Mouse (Mus musculus) neural tube, embryonic 13.5 days (tissue): Measurements from ENCODE around the gene Rims1. TPM values are rescaled to one million over a fixed set of nuclear protein-coding genes. Genes with fewer than 3 reads are reported as not detected.

Experiments
- ATAC-seq: fragments of 200-750 bp; cut with Nextera tagmentation; 2 replicates; pipeline ENCODE4 v1.8.0; 2017; ENCODE audit warnings: low read depth, mild to moderate bottlenecking, moderate TSS enrichment, moderate library complexity
- H3K27ac ChIP-seq: fragments of 300-500 bp; sonication (generic); replicated peaks from 2 replicates; pipeline ENCODE4 v1.5.1; 2015; ENCODE audit warnings: moderate library complexity, mild to moderate bottlenecking, inconsistent platforms
- H3K27me3 ChIP-seq: fragments of 300-500 bp; sonication (generic); 2 replicates; pipeline ENCODE4 v1.6.1; 2015; ENCODE audit warnings: mild to moderate bottlenecking, inconsistent platforms
- H3K36me3 ChIP-seq: fragments of 300-500 bp; sonication (generic); 2 replicates; pipeline ENCODE4 v1.6.1; 2015; ENCODE audit warnings: mild to moderate bottlenecking, inconsistent platforms
- H3K4me1 ChIP-seq: fragments of 300-500 bp; sonication (generic); replicated peaks from 2 replicates; pipeline ENCODE4 v1.6.1; 2015; ENCODE audit warnings: inconsistent platforms
- H3K4me2 ChIP-seq: fragments of 300-500 bp; sonication (generic); 2 replicates; pipeline ENCODE4 v1.6.1; 2015; ENCODE audit warnings: inconsistent platforms, mild to moderate bottlenecking, moderate library complexity
- H3K4me3 ChIP-seq: fragments of 300-500 bp; sonication (generic); 2 replicates; pipeline ENCODE4 v1.5.1; 2015; ENCODE audit warnings: mild to moderate bottlenecking, inconsistent platforms
- H3K9ac ChIP-seq: fragments of 300-500 bp; sonication (generic); 2 replicates; pipeline ENCODE4 v1.6.1; 2015; ENCODE audit warnings: moderate library complexity, mild to moderate bottlenecking, inconsistent platforms
- H3K9me3 ChIP-seq: fragments of 300-500 bp; sonication (generic); 2 replicates; pipeline ENCODE4 v1.6.1; 2016; ENCODE audit warnings: inconsistent platforms
- WGBS: fragments of 180-500 bp; shearing (Covaris S2); methylation state at CpG from one replicate; pipeline ENCODE4 v1.1.7; 2015; 5-methylcytosine and 5-hydroxymethylcytosine counted together
- polyA plus RNA-seq: library from polyadenylated mRNA; unstranded; fragments of >200 nt; fragmentation: Nextera tagmentation; extraction: Ambion mirVana; gene quantifications from 2 replicates; pipeline ENCODE4 v1.2.1, GENCODE M21; 2015

Gene Rims1
- polyA plus RNA-seq, 1 experiment from 2014 or later = 13.0 TPM

DNA sequence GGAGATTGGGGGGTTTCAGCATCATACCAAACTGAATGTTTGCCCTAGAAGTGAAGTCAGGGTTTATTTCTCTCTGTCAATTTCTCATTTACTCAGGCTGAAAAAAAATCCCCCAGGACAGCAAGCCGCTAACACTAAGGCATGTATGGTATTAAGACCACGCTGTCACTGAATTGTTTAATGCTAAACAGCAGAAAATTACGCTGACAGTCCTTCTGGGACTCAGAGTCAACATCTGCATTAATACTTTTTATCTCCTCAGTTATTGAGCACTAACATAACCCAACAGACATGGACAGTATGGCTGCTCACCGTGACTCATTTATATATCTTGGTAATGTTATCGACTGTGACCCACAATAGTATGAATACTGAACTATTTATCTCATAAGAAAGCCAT is 43.0 kb downstream of the Rims1 start:
- Histone ChIP-seq H3K4me3 (no peak overlapping the region), H3K9ac (no peak overlapping the region)
- peak; percentile 19; the same call in 1 of the 2 replicates for ATAC-seq

DNA sequence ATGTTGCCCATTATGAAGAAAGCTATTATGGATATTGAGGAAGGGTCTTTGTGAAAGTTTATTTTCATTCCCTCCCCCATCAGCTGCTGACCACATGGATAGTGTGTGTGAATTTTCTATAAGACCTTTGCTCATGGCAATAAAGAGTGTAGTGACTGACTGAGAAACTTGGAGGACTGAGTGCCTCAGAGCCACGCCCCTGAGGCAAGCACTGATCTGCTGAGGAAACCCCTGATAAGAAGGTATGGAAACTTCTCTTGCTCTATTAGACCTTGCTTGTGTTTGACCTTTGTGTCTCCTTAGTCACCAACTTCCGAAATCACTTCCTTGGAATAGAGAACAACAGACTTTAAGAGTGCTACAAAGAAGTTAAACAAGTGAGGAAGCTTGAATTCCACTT is 55.3 kb downstream of the Rims1 start:
- no peak overlapping the region for H3K4me3 ChIP-seq
- H3K27ac ChIP-seq = no peak overlapping the region
- H3K4me2 ChIP-seq = no peak overlapping the region
- no peaks in the 10 kb centered on the region for H3K9me3 ChIP-seq
- 85% methylated on average over 2 of the region's 2 CpGs for WGBS
- H3K9ac ChIP-seq = no peak overlapping the region
- H3K36me3 ChIP-seq = no peaks in the 10 kb centered on the region
- no peak for ATAC-seq
- H3K27me3 ChIP-seq = no peaks in the 10 kb centered on the region
- H3K4me1 ChIP-seq = no peaks in the 10 kb centered on the region

More for the DNA sequence above, 43.0 kb downstream of the Rims1 start:
- Histone ChIP-seq H3K27me3 (no peaks in the 10 kb centered on the region), H3K4me1 (0 out of 2 replicates have a peak, but pooled peaks cover 3% of the 10 kb centered on the region), H3K4me2 (no peak overlapping the region), H3K9me3 (no peaks in the 10 kb centered on the region), H3K36me3 (no peaks in the 10 kb centered on the region), H3K27ac (no peak overlapping the region)
- WGBS = 61% methylated on average over 5 of the region's 5 CpGs

DNA sequence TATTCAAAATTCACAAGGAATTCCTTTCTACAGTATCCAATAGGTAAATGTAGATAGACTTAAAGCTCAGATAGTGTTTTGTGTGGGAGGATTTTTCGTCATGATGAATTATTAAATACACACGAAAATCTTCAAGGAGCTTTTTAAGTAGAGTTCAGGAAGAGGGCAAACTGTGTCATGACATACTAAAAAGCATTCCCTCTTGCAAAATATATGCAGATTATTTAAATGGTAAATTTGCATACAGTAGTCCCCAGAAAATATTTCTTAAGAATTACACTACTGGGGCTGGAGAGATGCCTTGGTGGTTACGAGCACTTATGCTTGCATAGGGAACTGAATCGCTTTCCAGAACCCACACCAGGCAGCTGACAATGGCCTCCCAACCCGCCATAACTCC is 61.1 kb downstream of the Rims1 start:
- Histone ChIP-seq H3K36me3 (no peaks in the 10 kb centered on the region), H3K27ac (no peak overlapping the region), H3K4me1 (no peaks in the 10 kb centered on the region), H3K9ac (no peak overlapping the region), H3K27me3 (no peaks in the 10 kb centered on the region), H3K9me3 (no peaks in the 10 kb centered on the region), H3K4me2 (no peak overlapping the region), H3K4me3 (no peak overlapping the region)
- WGBS = 77% methylated on average over 5 of the region's 5 CpGs
- no peak for ATAC-seq

DNA sequence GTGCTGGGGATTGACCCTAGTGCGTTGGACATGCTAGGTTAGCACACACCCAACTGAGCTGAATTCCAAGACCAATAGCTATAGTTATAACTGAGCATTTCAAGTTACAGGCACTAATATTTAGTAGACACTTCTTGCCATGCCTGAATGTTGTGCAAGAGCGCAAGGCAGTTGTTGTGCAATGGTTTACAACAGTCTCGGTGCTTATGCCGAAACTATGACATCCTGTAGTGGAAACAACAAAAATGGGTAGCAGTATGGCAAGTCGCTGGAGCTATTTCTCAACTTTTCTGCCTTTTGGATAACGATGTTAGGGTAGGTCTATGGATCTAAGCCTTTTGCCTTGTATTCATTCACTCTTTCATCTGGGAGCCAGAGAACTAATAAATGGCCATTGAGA is 68.3 kb downstream of the Rims1 start:
- WGBS = 91% methylated on average over 6 of the region's 6 CpGs
- Histone ChIP-seq H3K27me3 (no peaks in the 10 kb centered on the region), H3K4me2 (no peak overlapping the region), H3K27ac (no peak overlapping the region), H3K4me3 (no peak overlapping the region), H3K36me3 (no peaks in the 10 kb centered on the region), H3K4me1 (no peaks in the 10 kb centered on the region), H3K9ac (no peak overlapping the region), H3K9me3 (no peaks in the 10 kb centered on the region)
- no peak for ATAC-seq

DNA sequence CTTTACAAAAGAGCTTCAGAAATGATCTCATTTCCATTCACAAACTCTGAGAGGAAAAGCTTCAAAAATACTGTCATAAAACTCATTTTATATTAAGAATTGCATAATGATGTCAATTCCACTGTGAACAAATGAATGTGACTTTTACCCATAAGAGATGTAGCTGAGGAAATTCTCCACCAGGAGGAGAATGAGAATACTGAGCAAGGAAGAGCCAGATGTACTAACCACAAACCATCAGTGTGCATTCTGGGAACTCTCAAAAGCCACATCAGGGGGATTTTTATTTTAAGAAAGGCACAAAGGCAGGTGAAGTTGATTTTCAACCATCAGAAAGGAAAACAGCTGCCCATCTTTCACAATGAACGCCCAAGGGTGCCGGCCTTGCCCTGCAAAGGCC is 71.4 kb downstream of the Rims1 start:
- H3K4me1 ChIP-seq = no peaks in the 10 kb centered on the region
- H3K9me3 ChIP-seq = no peaks in the 10 kb centered on the region
- H3K4me3 ChIP-seq = no peak overlapping the region
- H3K4me2 ChIP-seq = no peak overlapping the region
- no peaks in the 10 kb centered on the region for H3K36me3 ChIP-seq
- ATAC-seq = no peak
- no peak overlapping the region for H3K9ac ChIP-seq
- no peak overlapping the region for H3K27ac ChIP-seq
- 91% methylated on average over 2 of the region's 2 CpGs for WGBS
- H3K27me3 ChIP-seq = no peaks in the 10 kb centered on the region

DNA sequence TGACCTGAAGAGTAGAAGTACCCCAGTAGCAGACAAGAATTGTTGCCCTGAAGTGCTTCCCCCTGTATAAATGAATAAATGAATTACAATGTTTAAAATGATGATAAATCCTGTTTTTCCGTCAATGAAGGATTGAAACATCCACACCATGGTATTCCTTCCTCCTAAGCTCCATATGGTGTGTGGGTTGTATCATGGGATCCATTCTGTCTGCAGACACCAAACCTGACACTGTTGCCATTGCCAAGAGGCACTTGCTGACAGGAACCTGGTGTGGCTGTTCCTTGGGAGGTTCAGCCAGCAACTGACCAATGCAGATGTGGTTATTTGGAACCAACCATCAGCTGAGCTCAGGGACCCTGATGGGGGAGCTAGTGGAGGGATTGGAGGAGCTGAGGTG is 72.5 kb downstream of the Rims1 start:
- H3K4me1 ChIP-seq = no peaks in the 10 kb centered on the region
- no peak overlapping the region for H3K4me3 ChIP-seq
- no peaks in the 10 kb centered on the region for H3K36me3 ChIP-seq
- ATAC-seq = no peak
- H3K9me3 ChIP-seq = no peaks in the 10 kb centered on the region
- no peak overlapping the region for H3K9ac ChIP-seq
- 84% methylated on average over 1 of the region's 1 CpGs for WGBS
- no peak overlapping the region for H3K27ac ChIP-seq
- H3K27me3 ChIP-seq = no peaks in the 10 kb centered on the region
- no peak overlapping the region for H3K4me2 ChIP-seq

DNA sequence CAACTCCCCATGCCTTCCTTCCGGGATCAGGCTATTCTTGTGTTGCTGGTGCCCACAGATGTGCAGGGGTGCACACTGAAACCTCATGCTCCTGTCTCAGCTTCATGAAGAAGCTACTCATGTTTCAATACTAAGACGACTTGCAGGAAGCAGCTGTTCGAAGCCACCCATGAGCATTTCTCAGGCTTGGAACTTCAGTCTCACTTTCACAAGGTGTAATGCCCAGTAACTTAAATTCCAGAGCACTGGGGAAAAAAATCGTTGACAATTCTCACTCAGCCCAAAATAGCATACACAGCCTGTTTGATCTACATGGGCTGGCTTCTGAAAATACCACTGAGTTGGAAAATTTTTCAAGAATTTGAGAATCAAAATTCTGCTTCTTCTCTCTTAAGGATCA is 77.6 kb downstream of the Rims1 start:
- 80% methylated on average over 4 of the region's 4 CpGs for WGBS
- Histone ChIP-seq H3K27ac (no peak overlapping the region), H3K9me3 (no peaks in the 10 kb centered on the region), H3K27me3 (no peaks in the 10 kb centered on the region), H3K36me3 (no peaks in the 10 kb centered on the region), H3K9ac (no peak overlapping the region), H3K4me2 (no peak overlapping the region), H3K4me3 (no peak overlapping the region), H3K4me1 (no peaks in the 10 kb centered on the region)
- no peak for ATAC-seq

DNA sequence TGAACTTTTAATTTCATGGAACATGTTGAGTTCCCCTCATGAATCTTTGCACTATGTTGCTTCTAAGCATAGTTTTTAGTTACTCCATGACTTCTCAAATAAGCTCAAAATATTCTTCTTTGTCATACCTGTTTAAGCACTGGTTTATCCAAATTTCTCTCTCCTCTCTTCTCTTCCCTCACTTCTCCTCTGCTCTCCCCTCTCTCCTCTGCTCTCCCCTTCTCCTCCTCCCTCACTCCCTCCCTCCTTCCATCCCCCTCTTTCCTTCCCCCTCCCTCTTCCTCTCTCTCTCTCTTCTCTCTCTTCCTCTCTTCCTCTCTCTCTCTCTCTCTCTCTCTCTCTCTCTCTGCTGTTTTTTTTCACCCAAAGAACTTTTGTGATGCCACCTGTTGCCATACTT is 84.1 kb downstream of the Rims1 start:
- no peak for ATAC-seq
- H3K9me3 ChIP-seq = no peaks in the 10 kb centered on the region
- no peaks in the 10 kb centered on the region for H3K36me3 ChIP-seq
- no peaks in the 10 kb centered on the region for H3K4me1 ChIP-seq
- no peak overlapping the region for H3K4me3 ChIP-seq
- H3K27me3 ChIP-seq = no peaks in the 10 kb centered on the region
- H3K9ac ChIP-seq = no peak overlapping the region
- no peak overlapping the region for H3K27ac ChIP-seq
- H3K4me2 ChIP-seq = no peak overlapping the region

DNA sequence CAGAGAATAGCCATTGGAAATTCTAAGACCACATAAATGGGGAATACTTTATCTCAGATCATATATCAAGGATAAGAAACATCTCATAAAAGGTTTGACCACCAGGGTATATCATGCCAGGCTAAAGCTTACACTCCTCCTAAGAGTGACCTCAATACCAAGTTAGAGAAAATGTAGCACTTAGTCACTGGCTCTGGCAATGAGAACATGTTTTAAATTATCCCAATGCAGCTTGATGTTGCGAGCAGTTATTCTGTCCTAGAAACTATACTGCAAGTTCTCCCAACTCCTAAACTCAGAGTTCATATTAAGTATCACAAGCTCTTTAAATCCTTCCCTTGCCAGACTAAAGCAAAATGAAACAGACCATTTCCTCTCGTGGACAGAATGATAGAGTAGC is 85.1 kb downstream of the Rims1 start:
- WGBS = 80% methylated on average over 2 of the region's 2 CpGs
- ATAC-seq = no peak
- Histone ChIP-seq H3K36me3 (no peaks in the 10 kb centered on the region), H3K4me1 (no peaks in the 10 kb centered on the region), H3K4me2 (no peak overlapping the region), H3K27ac (no peak overlapping the region), H3K27me3 (no peaks in the 10 kb centered on the region), H3K9me3 (no peaks in the 10 kb centered on the region), H3K4me3 (no peak overlapping the region), H3K9ac (no peak overlapping the region)

DNA sequence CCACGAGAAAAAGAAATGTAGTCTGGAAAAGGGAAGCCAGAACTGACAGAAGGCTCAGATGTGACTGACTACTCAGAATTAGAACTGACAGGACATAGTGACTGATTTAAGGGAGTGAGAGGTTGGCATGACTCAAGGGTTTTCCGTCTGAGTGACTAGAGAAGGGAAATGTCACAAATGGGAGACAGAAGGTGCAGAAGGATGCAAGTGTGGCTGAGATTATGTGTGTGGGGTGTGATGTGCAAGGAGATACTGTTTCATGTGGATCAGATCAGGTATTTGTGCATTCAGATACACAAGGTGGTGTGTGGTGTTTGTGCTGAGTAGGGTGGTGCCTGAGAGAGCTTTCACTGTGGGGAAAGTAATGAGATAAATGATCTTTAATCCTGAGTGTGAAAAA is 96.3 kb downstream of the Rims1 start:
- H3K27ac ChIP-seq = no peak overlapping the region
- H3K4me1 ChIP-seq = no peaks in the 10 kb centered on the region
- no peaks in the 10 kb centered on the region for H3K27me3 ChIP-seq
- no peak overlapping the region for H3K4me2 ChIP-seq
- no peaks in the 10 kb centered on the region for H3K36me3 ChIP-seq
- no peak for ATAC-seq
- no peak overlapping the region for H3K9ac ChIP-seq
- WGBS = 76% methylated on average over 2 of the region's 2 CpGs
- no peaks in the 10 kb centered on the region for H3K9me3 ChIP-seq
- no peak overlapping the region for H3K4me3 ChIP-seq

DNA sequence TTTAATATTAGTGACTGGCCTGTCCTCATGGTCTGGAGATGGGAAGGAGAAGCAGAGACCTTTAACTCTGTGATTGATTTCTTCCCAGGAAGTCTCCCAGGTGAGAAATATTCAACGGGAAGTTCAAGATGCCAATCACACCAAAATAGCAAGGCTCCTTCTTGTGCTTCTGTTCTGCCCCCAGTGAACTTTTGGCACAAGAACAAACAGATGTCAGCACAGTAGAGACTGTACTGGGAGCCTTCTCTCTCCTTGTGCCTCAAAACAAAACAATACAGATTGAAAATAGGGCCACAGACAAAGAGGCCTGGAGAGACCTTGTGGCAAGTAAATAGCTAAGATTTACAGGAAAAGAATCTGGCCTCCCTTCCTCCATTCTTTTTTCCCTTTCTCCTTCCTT is 110.7 kb downstream of the Rims1 start:
- H3K27ac ChIP-seq = no peak overlapping the region
- H3K4me3 ChIP-seq = no peak overlapping the region
- H3K27me3 ChIP-seq = no peaks in the 10 kb centered on the region
- no peaks in the 10 kb centered on the region for H3K36me3 ChIP-seq
- no peaks in the 10 kb centered on the region for H3K4me1 ChIP-seq
- no peak overlapping the region for H3K4me2 ChIP-seq
- no peaks in the 10 kb centered on the region for H3K9me3 ChIP-seq
- no peak for ATAC-seq
- no peak overlapping the region for H3K9ac ChIP-seq
- 64% methylated on average over 1 of the region's 1 CpGs for WGBS

DNA sequence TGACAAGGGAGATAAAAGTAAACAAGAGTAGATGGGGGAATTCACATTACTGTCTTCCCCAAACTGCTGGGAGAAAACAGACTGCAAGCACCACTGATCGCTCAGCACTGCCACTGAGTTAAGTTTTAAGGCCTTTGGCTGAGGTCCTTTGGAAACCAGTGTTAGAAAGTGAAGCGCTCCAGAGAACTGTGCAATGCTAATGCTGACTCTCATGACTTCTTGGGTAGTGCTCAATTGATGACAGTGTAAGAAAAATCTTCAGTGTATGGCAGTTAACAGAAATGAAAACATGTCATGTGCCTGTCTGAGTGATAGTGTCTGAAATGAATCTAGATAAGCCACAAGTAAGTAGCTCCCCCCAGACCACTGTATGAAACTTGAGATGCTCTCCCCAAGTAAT is 111.3 kb downstream of the Rims1 start:
- Histone ChIP-seq H3K4me3 (no peak overlapping the region), H3K4me1 (no peaks in the 10 kb centered on the region), H3K36me3 (no peaks in the 10 kb centered on the region), H3K9me3 (no peaks in the 10 kb centered on the region), H3K27me3 (no peaks in the 10 kb centered on the region), H3K4me2 (no peak overlapping the region), H3K27ac (no peak overlapping the region), H3K9ac (no peak overlapping the region)
- WGBS = 83% methylated on average over 2 of the region's 2 CpGs
- no peak for ATAC-seq

DNA sequence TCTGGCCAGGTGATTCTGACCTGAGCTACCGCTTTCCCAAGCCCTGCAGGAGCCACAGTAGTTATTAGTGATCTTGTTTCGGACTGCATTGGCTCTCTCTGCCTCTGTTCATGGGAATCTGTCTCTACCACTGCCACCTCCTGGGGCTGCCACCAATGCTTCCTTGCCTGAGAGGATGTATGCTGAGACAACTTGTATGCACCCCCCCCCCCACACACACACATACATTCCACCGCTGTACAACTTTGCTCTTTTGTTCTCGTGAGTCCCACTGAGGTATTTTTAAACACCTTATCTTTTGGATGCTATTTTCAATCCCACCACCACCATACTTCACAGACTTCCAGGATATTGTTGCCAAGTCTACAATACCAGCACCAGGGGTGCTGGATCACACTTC is 122.3 kb downstream of the Rims1 start:
- Histone ChIP-seq H3K9ac (no peak overlapping the region), H3K4me2 (no peak overlapping the region), H3K27me3 (no peaks in the 10 kb centered on the region), H3K9me3 (no peaks in the 10 kb centered on the region), H3K36me3 (no peaks in the 10 kb centered on the region), H3K4me1 (no peaks in the 10 kb centered on the region), H3K27ac (no peak overlapping the region), H3K4me3 (no peak overlapping the region)
- no peak for ATAC-seq
- 85% methylated on average over 4 of the region's 4 CpGs for WGBS

DNA sequence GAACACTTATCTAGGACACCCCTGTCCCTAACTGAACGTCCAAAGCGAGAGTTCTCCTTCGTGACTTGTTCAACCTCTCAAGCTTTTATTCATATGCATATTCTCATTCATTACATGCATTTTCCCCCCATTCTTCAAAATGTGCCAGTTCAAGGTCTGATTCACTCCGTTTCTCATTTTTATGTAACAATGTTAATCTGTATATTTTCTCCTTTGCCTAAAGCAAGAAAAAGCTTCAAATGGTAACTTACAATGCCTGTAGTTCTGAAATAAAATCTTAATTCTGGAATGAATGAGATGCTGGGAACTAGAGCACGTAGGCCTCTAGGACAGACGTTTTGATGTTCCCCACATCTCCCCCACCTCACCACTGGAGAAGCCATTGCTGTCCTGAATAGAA is 141.6 kb downstream of the Rims1 start:
- H3K4me2 ChIP-seq = no peak overlapping the region
- H3K27me3 ChIP-seq = no peaks in the 10 kb centered on the region
- H3K4me3 ChIP-seq = no peak overlapping the region
- ATAC-seq = no peak
- no peaks in the 10 kb centered on the region for H3K36me3 ChIP-seq
- H3K9me3 ChIP-seq = no peaks in the 10 kb centered on the region
- H3K27ac ChIP-seq = no peak overlapping the region
- WGBS = 86% methylated on average over 6 of the region's 6 CpGs
- no peak overlapping the region for H3K9ac ChIP-seq
- H3K4me1 ChIP-seq = no peaks in the 10 kb centered on the region
